Mouse (Mus musculus): ENCODE results near the gene Aim2.

Aim2 gene

GRCm38 (mm10) chr1:173343934-173344333, 6.7 kb upstream of the Aim2 start:
- DNase-seq (ENCODE audit: extremely low read depth, low read depth, low spot score) = no peak

- no peak for DNase-seq (ENCODE audit: extremely low read depth, low read depth, low spot score)
Measured at GRCm38 (mm10) chr1:173345112-173345511, 5.6 kb upstream of the Aim2 start.

GRCm38 (mm10) chr1:173348527-173348926, 2.2 kb upstream of the Aim2 start:
- no peak for DNase-seq (ENCODE audit: extremely low read depth, low read depth, low spot score)

GRCm38 (mm10) chr1:173349192-173349591, 1.5 kb upstream of the Aim2 start:
- no peak for DNase-seq (ENCODE audit: extremely low read depth, low read depth, low spot score)

GRCm38 (mm10) chr1:173349946-173350345, 733 bp upstream of the Aim2 start:
- no peak for DNase-seq (ENCODE audit: extremely low read depth, low read depth, low spot score)

- DNase-seq (ENCODE audit: extremely low read depth, low read depth, low spot score) = no peak
Measured at GRCm38 (mm10) chr1:173355107-173355846, 4.6 kb downstream of the Aim2 start.

GRCm38 (mm10) chr1:173356699-173357098, 6.0 kb downstream of the Aim2 start:
- no peak for DNase-seq (ENCODE audit: extremely low read depth, low read depth, low spot score)

DNA sequence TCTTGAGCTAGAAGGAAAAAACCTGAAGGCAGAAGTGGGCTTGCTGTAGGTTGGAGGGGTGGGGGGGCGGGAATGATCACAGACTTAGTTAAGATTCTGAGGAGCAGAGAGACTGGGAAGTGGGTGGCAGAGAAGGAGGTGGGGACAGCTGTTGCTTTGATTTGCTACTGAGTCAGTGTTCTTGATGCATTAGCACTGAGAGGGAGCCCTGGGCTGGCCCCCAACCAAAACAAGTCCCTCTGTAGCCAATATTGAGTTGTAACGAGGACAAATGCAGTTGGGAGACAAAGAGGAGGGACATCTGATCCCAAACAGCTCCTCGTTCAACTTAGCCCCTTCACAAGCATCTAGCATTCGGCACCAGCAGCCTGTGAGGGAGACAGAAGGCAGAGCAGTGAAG, 7.1 kb downstream of the Aim2 start:
- no peak for DNase-seq (ENCODE audit: extremely low read depth, low read depth, low spot score)

DNA sequence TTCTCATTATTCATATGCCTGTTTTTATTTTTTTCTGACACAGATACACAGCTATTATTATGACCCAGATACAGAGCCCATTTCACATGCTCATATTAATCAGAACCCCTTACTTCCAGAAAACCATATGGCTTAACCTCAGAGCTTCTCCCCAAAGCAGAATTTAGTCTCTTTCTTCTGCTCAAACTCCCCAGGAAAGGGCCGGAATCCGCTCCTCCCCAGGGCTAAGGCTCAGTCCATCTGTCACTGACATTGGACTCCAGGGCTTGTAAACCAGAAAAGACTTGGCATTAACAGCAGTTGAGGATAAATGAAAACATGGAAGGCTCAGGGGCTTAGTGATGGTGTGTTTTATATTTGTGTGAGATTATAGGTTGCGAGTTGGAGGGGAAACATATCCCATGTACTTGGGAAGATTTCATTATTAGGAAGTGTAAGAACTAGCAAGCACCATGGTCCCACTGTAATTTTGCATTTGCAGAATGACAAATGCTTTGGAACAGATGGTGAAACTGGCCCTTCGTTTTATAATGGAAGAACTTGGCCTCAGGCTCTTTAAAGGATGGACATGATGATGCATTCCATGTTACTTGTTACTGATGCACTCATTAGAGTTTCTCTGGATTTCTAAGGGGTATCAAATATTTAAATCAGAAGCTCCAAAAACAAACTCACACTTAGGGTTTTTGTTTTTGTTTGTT, 9.1 kb downstream of the Aim2 start:
- DNase-seq (ENCODE audit: extremely low read depth, low read depth, low spot score) = no peak

GRCm38 (mm10) chr1:173361651-173362050, 11.0 kb downstream of the Aim2 start:
- DNase-seq (ENCODE audit: extremely low read depth, low read depth, low spot score) = no peak

GRCm38 (mm10) chr1:173363436-173363835, 12.8 kb downstream of the Aim2 start:
- DNase-seq (ENCODE audit: extremely low read depth, low read depth, low spot score) = no peak

DNA sequence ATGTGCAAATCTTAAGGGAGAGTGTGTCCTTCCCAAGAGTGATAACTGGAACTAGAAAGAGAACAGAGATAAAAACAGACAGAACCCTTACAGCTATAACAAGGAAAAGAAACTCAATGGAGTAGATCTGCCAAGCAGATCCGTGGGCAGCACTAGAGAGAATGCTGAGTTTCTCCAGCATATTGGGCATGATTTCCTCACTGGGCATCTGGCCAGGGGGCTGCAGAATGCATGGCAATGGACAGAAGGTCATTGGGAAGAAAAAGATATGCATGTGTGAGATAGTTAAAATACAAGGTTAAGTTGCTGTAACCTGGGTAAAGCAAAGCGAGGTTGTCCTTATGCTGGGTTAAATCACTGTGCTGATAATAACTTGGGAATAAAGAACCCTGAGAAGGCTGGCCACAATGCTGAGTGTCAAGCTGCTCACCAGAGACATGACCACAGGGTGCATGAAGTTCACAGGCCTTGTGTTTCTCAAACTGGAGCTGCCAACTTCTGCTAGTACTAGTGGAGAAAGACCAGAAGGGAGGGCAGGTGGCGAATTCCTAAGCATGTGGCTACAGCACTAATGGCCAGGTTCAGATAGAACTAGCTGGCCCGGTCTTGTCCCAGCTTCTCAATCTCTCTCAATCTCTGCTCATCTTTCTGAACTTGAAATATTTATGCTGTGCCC, 13.6 kb downstream of the Aim2 start:
- DNase-seq (ENCODE audit: extremely low read depth, low read depth, low spot score) = no peak

- no peak for DNase-seq (ENCODE audit: extremely low read depth, low read depth, low spot score)
Measured at GRCm38 (mm10) chr1:173365970-173366409, 15.3 kb downstream of the Aim2 start.

- DNase-seq (ENCODE audit: extremely low read depth, low read depth, low spot score) = no peak
Measured at GRCm38 (mm10) chr1:173366701-173367355, 16.1 kb downstream of the Aim2 start.

GRCm38 (mm10) chr1:173367356-173368046, 16.8 kb downstream of the Aim2 start, which contains the start of gene Cadm3:
Cadm3 (minus strand) TSS chr1:173367695.
- no peak for DNase-seq (ENCODE audit: extremely low read depth, low read depth, low spot score)

GRCm38 (mm10) chr1:173369611-173370010, 18.9 kb downstream of the Aim2 start:
- DNase-seq (ENCODE audit: extremely low read depth, low read depth, low spot score) = no peak

- no peak for DNase-seq (ENCODE audit: extremely low read depth, low read depth, low spot score)
Measured at GRCm38 (mm10) chr1:173370456-173370855, 19.8 kb downstream of the Aim2 start.

DNA sequence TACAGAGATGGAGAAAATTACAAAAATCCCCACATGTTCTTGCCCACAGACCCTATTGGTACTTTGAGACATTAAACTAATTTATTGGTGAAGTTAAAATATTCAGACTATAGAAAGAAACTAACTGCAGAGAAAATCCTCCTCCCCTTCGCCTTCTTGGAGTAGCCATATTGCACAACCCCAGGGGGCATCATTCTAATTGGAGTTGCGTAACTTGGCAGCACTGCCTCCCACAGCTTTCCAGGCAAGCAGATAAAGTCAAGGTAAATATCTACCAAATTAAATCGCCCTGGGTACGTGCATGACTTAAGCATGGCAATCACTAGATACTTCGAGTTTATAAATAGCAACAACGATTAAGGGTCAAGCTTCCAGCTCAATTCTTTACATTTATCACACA, 20.9 kb downstream of the Aim2 start:
- no peak for DNase-seq (ENCODE audit: extremely low read depth, low read depth, low spot score)

GRCm38 (mm10) chr1:173374020-173374419, 23.3 kb downstream of the Aim2 start:
- no peak for DNase-seq (ENCODE audit: extremely low read depth, low read depth, low spot score)

DNA sequence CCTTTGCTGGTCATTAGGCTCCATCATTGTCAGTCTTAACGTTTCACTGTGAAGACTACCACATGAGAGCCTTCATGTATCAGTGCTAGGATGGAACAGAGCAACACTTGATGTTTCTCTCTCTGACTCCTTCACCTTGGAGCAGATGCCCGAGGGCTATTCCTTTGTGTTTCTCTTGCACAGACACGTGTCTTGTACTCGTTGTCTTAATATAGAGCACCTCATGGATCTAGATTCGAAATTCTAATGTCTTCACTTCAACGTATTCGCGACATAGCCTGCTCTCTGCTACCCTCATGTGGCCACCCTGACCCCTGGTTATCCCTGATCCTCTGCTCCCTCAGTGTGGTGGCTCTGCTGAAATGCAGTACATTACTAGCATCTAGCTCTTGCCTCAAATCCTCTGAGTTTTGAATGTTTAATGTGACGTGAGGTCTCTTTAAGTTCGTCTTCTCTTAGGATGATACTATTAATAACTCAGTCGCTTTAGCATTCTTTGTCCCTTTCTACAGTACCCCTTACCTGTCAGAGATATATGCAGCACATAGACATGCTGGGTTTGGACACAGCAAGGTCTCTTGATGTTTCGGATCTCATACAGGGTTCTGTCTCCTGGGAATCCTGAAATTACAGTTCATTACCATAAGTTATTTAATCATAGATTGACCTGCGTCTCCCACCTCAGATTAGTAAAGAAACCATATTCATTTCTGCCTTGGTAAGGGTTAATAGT, 26.9 kb downstream of the Aim2 start:
- no peak for DNase-seq (ENCODE audit: extremely low read depth, low read depth, low spot score)
